Mouse (Mus musculus) neural tube, embryonic 10.5 days (tissue): ENCODE data around the gene Rock2.
"Not testable (repeated sequence)": the region's sequence is repeated elsewhere in the genome, so short reads cannot be mapped to it uniquely, and the experiment has no call there.

ENCODE experiments used
- DNase-seq: peaks from one replicate; pipeline ENCODE4 v3.0.0-alpha.2; 2017; ENCODE audit warnings: low spot score; ENCODE audit errors: extremely low spot score

Gene Rock2

GRCm38 (mm10) chr12:16999146-16999545, 104.5 kb downstream of the Rock2 start:
- DNase-seq: no peak

- peak; percentile 73 for DNase-seq
Measured at GRCm38 (mm10) chr12:16999739-17000497, 105.2 kb downstream of the Rock2 start, which contains the start of gene Pqlc3. Gene Pqlc3 (minus strand): TSS chr12:17000408.

GRCm38 (mm10) chr12:17000628-17001027, 105.9 kb downstream of the Rock2 start:
- no peak for DNase-seq

GRCm38 (mm10) chr12:17001211-17001610, 106.5 kb downstream of the Rock2 start:
- no peak for DNase-seq

- no peak for DNase-seq
Measured at GRCm38 (mm10) chr12:17009466-17009865, 114.8 kb downstream of the Rock2 start.

- DNase-seq: peak; percentile 87
Measured at GRCm38 (mm10) chr12:17011100-17011870, 116.6 kb downstream of the Rock2 start, which contains the start of gene 2410004P03Rik. Gene 2410004P03Rik (minus strand): TSS chr12:17011727.

GRCm38 (mm10) chr12:17012067-17012899, 117.6 kb downstream of the Rock2 start:
- DNase-seq: no peak

- DNase-seq: no peak
Measured at GRCm38 (mm10) chr12:17015711-17016110, 121.0 kb downstream of the Rock2 start.

- peak; percentile 57 for DNase-seq
Measured at GRCm38 (mm10) chr12:17018468-17018867, 123.8 kb downstream of the Rock2 start.

GRCm38 (mm10) chr12:17021125-17021524, 126.4 kb downstream of the Rock2 start:
- DNase-seq: not testable (repeated sequence)

GRCm38 (mm10) chr12:17022145-17022544, 127.5 kb downstream of the Rock2 start:
- DNase-seq: no peak

GRCm38 (mm10) chr12:17024554-17025110, 129.9 kb downstream of the Rock2 start:
- DNase-seq: no peak

GRCm38 (mm10) chr12:17032694-17033463, 138.2 kb downstream of the Rock2 start:
- peak; percentile 82 for DNase-seq

- DNase-seq: no peak
Measured at GRCm38 (mm10) chr12:17033464-17033841, 138.8 kb downstream of the Rock2 start.

GRCm38 (mm10) chr12:17034671-17035070, 140.0 kb downstream of the Rock2 start:
- no peak for DNase-seq

- DNase-seq: no peak
Measured at GRCm38 (mm10) chr12:17035128-17035527, 140.4 kb downstream of the Rock2 start.

GRCm38 (mm10) chr12:17036532-17036931, 141.8 kb downstream of the Rock2 start:
- no peak for DNase-seq

GRCm38 (mm10) chr12:17037053-17037610, 142.4 kb downstream of the Rock2 start:
- no peak for DNase-seq
